Comparison of ENCODE assay signal across 15 mouse cellular contexts in genomic region chr19:25923727-25924384, GRCm38 (mm10).
A peak's percentile ranks its signal among the peaks of the same experiment; 100 is the strongest.
DNase-seq lines count a peak whose midpoint lies in the region; ATAC-seq lines count a peak whose summit lies in the region.
"Had no signal": no experiment of that assay in that cellular context is flagged by ENCODE, and none has a peak within 500 bp of the region (broad histone marks: within the 10 kb centered on the region; RNA-seq: fewer than 3 reads in every experiment).

No protein-coding gene starts in this region.

- DNase-seq in neural tube, embryonic 10.5 days (ENCODE audit: extremely low spot score, low spot score) = peak; percentile 27
- peak; percentile 67 for DNase-seq in forelimb bud, embryonic 11.5 days (ENCODE audit: low read depth, low spot score)
- peak; percentile 44 for DNase-seq in neural tube, embryonic 11.5 days (ENCODE audit: low spot score)
- DNase-seq in liver, embryonic 11.5 days (ENCODE audit: low spot score) = no peak
- no peak for DNase-seq in urinary bladder, adult 2 months (ENCODE audit: low spot score)
- DNase-seq: B cell, adult 2 months; cerebellum, adult 11-12 months had no signal

- 46% methylated on average over 10 of the region's 10 CpGs for WGBS in neural tube, embryonic 15.5 days
- 43% methylated on average over 10 of the region's 10 CpGs for WGBS in limb, embryonic 12.5 days
- WGBS in neural tube, embryonic 11.5 days = 40% methylated on average over 10 of the region's 10 CpGs
- WGBS in liver, embryonic 11.5 days = 65% methylated on average over 10 of the region's 10 CpGs

- no peaks in the 10 kb centered on the region for H3K36me3 ChIP-seq in neural tube, embryonic 15.5 days
- H3K36me3 ChIP-seq in limb, embryonic 12.5 days = no peaks in the 10 kb centered on the region
- H3K36me3 ChIP-seq in neural tube, embryonic 11.5 days (ENCODE audit: control insufficient read depth, insufficient read depth, low read length) = no peaks in the 10 kb centered on the region
- no peaks in the 10 kb centered on the region for H3K36me3 ChIP-seq in liver, embryonic 11.5 days (ENCODE audit: control insufficient read depth, insufficient read depth, low read length)
- H3K36me3 ChIP-seq: kidney, embryonic 15.5 days; liver, embryonic 12.5 days; neural tube, embryonic 12.5 days had no signal

- H3K4me2 ChIP-seq in neural tube, embryonic 15.5 days = no peak overlapping the region
- H3K4me2 ChIP-seq in limb, embryonic 12.5 days = no peak overlapping the region
- no peak overlapping the region for H3K4me2 ChIP-seq in neural tube, embryonic 11.5 days (ENCODE audit: low read depth)
- no peak overlapping the region for H3K4me2 ChIP-seq in liver, embryonic 11.5 days
- H3K4me2 ChIP-seq: kidney, embryonic 15.5 days; liver, embryonic 12.5 days; neural tube, embryonic 12.5 days had no signal

- H3K4me3 ChIP-seq in neural tube, embryonic 15.5 days (replicated peaks) = no peak overlapping the region
- no peak overlapping the region for H3K4me3 ChIP-seq in limb, embryonic 12.5 days (replicated peaks)
- no peak overlapping the region for H3K4me3 ChIP-seq in neural tube, embryonic 11.5 days (ENCODE audit: low read depth, low read length)
- H3K4me3 ChIP-seq in liver, embryonic 11.5 days (ENCODE audit: low read depth, low read length) = no peak overlapping the region
- H3K4me3 ChIP-seq: heart, adult 2 months; kidney, embryonic 15.5 days; liver, embryonic 12.5 days; neural tube, embryonic 12.5 days had no signal

- H3K27ac ChIP-seq in neural tube, embryonic 15.5 days (replicated peaks) = no peak overlapping the region
- H3K27ac ChIP-seq in limb, embryonic 12.5 days = no peak overlapping the region
- H3K27ac ChIP-seq in neural tube, embryonic 11.5 days (ENCODE audit: low read depth, low read length) = no peak overlapping the region
- no peak overlapping the region for H3K27ac ChIP-seq in liver, embryonic 11.5 days (ENCODE audit: low read depth, low read length)
- H3K27ac ChIP-seq: heart, adult 2 months; kidney, embryonic 15.5 days; liver, embryonic 12.5 days; neural tube, embryonic 12.5 days had no signal

- no peak overlapping the region for H3K9ac ChIP-seq in neural tube, embryonic 15.5 days (replicated peaks)
- H3K9ac ChIP-seq in limb, embryonic 12.5 days (replicated peaks) = no peak overlapping the region
- no peak overlapping the region for H3K9ac ChIP-seq in neural tube, embryonic 11.5 days (ENCODE audit: low read length)
- H3K9ac ChIP-seq in liver, embryonic 11.5 days (ENCODE audit: low read depth, low read length) = no peak overlapping the region
- H3K9ac ChIP-seq: kidney, embryonic 15.5 days; liver, embryonic 12.5 days; neural tube, embryonic 12.5 days had no signal

- no peaks in the 10 kb centered on the region for H3K27me3 ChIP-seq in neural tube, embryonic 15.5 days (replicated peaks)
- H3K27me3 ChIP-seq in limb, embryonic 12.5 days = no peaks in the 10 kb centered on the region
- no peaks in the 10 kb centered on the region for H3K27me3 ChIP-seq in neural tube, embryonic 11.5 days (ENCODE audit: control insufficient read depth, insufficient read depth, low read length)
- no peaks in the 10 kb centered on the region for H3K27me3 ChIP-seq in liver, embryonic 11.5 days (replicated peaks; ENCODE audit: control insufficient read depth, insufficient read depth, low read length)
- H3K27me3 ChIP-seq: liver, embryonic 12.5 days; neural tube, embryonic 12.5 days had no signal

- H3K4me1 ChIP-seq in neural tube, embryonic 15.5 days = 0 out of 2 replicates have a peak, but pooled peaks cover 4% of the 10 kb centered on the region
- H3K4me1 ChIP-seq in limb, embryonic 12.5 days (replicated peaks) = peaks cover 29% of the 10 kb centered on the region; the same call in 1 of the 2 replicates
- H3K4me1 ChIP-seq in neural tube, embryonic 11.5 days (ENCODE audit: control insufficient read depth, insufficient read depth, low read length) = peaks cover 6% of the 10 kb centered on the region; the same call in 1 of the 2 replicates
- H3K4me1 ChIP-seq in liver, embryonic 11.5 days (replicated peaks; ENCODE audit: control insufficient read depth, insufficient read depth, low read length) = no peaks in the 10 kb centered on the region
- H3K4me1 ChIP-seq: liver, embryonic 12.5 days had no signal

- ATAC-seq in neural tube, embryonic 15.5 days (ENCODE audit: low FRiP score) = no peak
- ATAC-seq in limb, embryonic 12.5 days (ENCODE audit: insufficient number of reproducible peaks, insufficient read depth, low FRiP score, low TSS enrichment, low read depth) = 0 out of 2 replicates have a peak, but pooled peaks have one; percentile 42
- no peak for ATAC-seq in neural tube, embryonic 11.5 days (ENCODE audit: insufficient read depth, low FRiP score, low TSS enrichment)
- no peak for ATAC-seq in liver, embryonic 11.5 days (replicated peaks; ENCODE audit: low FRiP score)
- no peak for ATAC-seq in CD4-positive, CD25-positive, alpha-beta regulatory T cell, adult 4 months
- ATAC-seq: liver, embryonic 12.5 days; lung, postnatal 0 days had no signal

- no peaks in the 10 kb centered on the region for H3K9me3 ChIP-seq in neural tube, embryonic 15.5 days (replicated peaks)
- no peaks in the 10 kb centered on the region for H3K9me3 ChIP-seq in limb, embryonic 12.5 days
- H3K9me3 ChIP-seq in neural tube, embryonic 11.5 days (ENCODE audit: control insufficient read depth, low read length) = no peaks in the 10 kb centered on the region
- H3K9me3 ChIP-seq in liver, embryonic 11.5 days (ENCODE audit: control insufficient read depth, low read length) = no peaks in the 10 kb centered on the region
- H3K9me3 ChIP-seq: kidney, embryonic 15.5 days; liver, embryonic 12.5 days; neural tube, embryonic 12.5 days had no signal

Comparison
In these comparisons a context has a peak if more than half of its experiments do, and no peak if none do; other contexts are left out.
1. DNase-seq: peak in neural tube, embryonic 10.5 days (single experiment), forelimb bud, embryonic 11.5 days (single experiment) and neural tube, embryonic 11.5 days (single experiment); none in liver, embryonic 11.5 days (single experiment) and urinary bladder, adult 2 months (single experiment).